Mouse (Mus musculus): ENCODE results near the gene Olfr470. TPM values are rescaled to one million over a fixed set of nuclear protein-coding genes. Genes with fewer than 3 reads are reported as not detected.
"Not testable (repeated sequence)": the region's sequence is repeated elsewhere in the genome, so short reads cannot be mapped to it uniquely, and the experiment has no call there.

Olfr470 gene
- not detected in 2 replicates for polyA plus RNA-seq (2015; fragmentation: Nextera tagmentation; extraction: Ambion mirVana)

DNA sequence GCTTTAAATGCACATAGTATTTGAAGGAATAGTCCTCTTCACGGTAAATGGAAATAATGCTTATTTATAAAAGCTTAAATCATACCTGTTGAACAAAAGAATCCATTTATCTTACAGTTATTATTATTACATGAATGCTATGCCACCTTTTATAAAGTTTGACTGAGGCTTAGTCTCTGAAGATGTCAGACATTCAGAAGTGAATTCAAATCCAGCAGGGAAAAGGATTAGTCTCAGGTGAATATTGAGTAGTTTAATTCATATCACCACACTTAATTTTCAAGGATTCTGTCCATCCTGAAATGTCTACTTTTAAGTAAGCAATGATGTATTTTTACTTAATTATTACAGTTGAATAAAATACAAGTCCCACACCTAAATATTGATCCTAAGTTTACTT, at the start of gene Olfr470:
Gene Olfr470, minus strand, starts transcription at position 101 of the 400 bp plus-strand sequence.
- H3K27ac ChIP-seq (ENCODE audit: low read length); H3K9me3 ChIP-seq (ENCODE audit: low read length); H3K4me3 ChIP-seq (ENCODE audit: low read length); H3K4me2 ChIP-seq (replicated peaks; ENCODE audit: low read depth, low read length); H3K36me3 ChIP-seq (ENCODE audit: insufficient read depth, low read length); H3K9ac ChIP-seq (replicated peaks; ENCODE audit: low read length); H3K27me3 ChIP-seq (ENCODE audit: insufficient read depth, low read length); H3K4me1 ChIP-seq (ENCODE audit: insufficient read depth, low read length); ATAC-seq (ENCODE audit: low FRiP score, low TSS enrichment): not testable (repeated sequence)
- WGBS = 83% methylated on average over 1 of the region's 1 CpGs

DNA sequence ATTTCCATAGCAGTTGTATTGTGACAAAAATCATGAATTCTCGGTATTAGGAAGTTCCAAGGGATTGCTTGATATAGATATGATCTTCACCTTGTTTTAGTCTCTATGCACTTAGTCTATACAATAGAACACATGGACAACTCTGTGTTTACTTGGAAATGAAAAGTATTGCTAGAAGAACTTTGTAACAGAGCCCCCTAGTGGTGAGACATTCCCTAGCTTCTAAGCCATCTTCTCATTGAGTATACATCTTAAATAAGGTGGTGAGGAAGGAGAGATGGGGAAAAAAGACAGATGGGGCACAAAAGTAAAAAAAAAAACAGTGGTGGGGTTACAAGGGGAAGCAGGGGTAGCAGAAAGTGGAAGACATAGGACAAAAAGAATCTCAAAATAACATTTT, 5.6 kb downstream of the Olfr470 start:
- Histone ChIP-seq H3K27ac (ENCODE audit: low read length) (no peak overlapping the region), H3K9ac (replicated peaks; ENCODE audit: low read length) (no peak overlapping the region), H3K4me2 (replicated peaks; ENCODE audit: low read depth, low read length) (no peak overlapping the region), H3K36me3 (ENCODE audit: insufficient read depth, low read length) (no peaks in the 10 kb centered on the region), H3K9me3 (ENCODE audit: low read length) (no peaks in the 10 kb centered on the region), H3K4me3 (ENCODE audit: low read length) (no peak overlapping the region), H3K27me3 (ENCODE audit: insufficient read depth, low read length) (no peaks in the 10 kb centered on the region), H3K4me1 (ENCODE audit: insufficient read depth, low read length) (no peaks in the 10 kb centered on the region)
- 84% methylated on average over 1 of the region's 1 CpGs for WGBS
- ATAC-seq (ENCODE audit: low FRiP score, low TSS enrichment) = no peak

DNA sequence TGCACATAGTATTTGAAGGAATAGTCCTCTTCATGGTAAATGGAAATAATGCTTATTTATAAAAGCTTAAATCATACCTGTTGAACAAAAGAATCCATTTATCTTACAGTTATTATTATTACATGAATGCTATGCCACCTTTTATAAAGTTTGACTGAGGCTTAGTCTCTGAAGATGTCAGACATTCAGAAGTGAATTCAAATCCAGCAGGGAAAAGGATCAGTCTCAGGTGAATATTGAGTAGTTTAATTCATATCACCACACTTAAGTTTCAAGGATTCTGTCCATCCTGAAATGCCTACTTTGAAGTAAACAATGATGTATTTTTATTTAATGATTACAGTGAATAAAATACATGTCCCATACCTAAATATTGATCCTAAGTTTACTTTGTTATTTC, 21.8 kb downstream of the Olfr470 start, which contains the start of gene Olfr469:
Gene Olfr469, minus strand, starts transcription at position 101 of the 400 bp plus-strand sequence.
- H3K9ac ChIP-seq (replicated peaks; ENCODE audit: low read length); H3K36me3 ChIP-seq (ENCODE audit: insufficient read depth, low read length); H3K27ac ChIP-seq (ENCODE audit: low read length); H3K4me2 ChIP-seq (replicated peaks; ENCODE audit: low read depth, low read length); H3K4me3 ChIP-seq (ENCODE audit: low read length); H3K27me3 ChIP-seq (ENCODE audit: insufficient read depth, low read length); H3K4me1 ChIP-seq (ENCODE audit: insufficient read depth, low read length); H3K9me3 ChIP-seq (ENCODE audit: low read length); ATAC-seq (ENCODE audit: low FRiP score, low TSS enrichment): not testable (repeated sequence)

DNA sequence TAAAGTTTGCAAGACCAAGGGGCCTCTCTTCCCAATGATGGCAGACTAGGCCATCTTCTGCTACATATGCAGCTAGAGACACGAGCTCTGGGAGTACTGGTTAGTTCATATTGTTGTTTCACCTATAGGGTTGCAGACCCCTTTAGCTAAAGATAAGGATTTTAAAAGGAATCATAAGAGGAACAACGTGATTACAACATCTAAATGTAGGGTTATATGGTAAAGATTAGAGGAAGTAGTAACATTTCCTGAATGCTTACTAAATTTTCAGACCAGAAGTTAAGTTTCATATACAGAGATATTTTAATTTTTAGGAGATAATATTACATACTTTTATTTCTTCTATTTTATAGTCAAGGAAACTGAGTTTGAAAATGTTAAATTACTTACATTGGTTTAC, 23.4 kb downstream of the Olfr470 start:
- H3K27me3 ChIP-seq (ENCODE audit: insufficient read depth, low read length); H3K4me3 ChIP-seq (ENCODE audit: low read length); H3K4me2 ChIP-seq (replicated peaks; ENCODE audit: low read depth, low read length); H3K9ac ChIP-seq (replicated peaks; ENCODE audit: low read length); H3K9me3 ChIP-seq (ENCODE audit: low read length); H3K4me1 ChIP-seq (ENCODE audit: insufficient read depth, low read length); H3K27ac ChIP-seq (ENCODE audit: low read length); H3K36me3 ChIP-seq (ENCODE audit: insufficient read depth, low read length); ATAC-seq (ENCODE audit: low FRiP score, low TSS enrichment): not testable (repeated sequence)
- 55% methylated on average over 2 of the region's 2 CpGs for WGBS

DNA sequence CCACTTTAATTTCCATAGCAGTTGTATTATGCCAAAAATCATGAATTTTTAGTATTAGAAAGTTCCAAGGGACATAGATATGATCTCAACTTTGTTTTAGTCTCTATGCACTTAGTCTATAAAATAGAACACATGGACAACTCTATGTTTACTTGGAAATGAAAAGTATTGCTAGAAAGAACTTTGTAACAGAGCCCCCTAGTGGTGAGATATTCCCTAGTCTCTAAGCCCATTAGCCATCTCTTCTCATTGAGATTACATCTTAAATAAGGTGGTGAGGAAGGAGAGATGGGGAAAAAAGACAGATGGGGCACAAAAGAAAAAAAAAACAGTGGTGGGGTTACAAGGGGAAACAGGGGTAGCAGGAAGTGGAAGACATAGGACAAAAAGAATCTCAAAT, 27.8 kb downstream of the Olfr470 start:
- ATAC-seq (ENCODE audit: low FRiP score, low TSS enrichment) = no peak
- Histone ChIP-seq H3K9ac (replicated peaks; ENCODE audit: low read length) (no peak overlapping the region), H3K27ac (ENCODE audit: low read length) (no peak overlapping the region), H3K27me3 (ENCODE audit: insufficient read depth, low read length) (no peaks in the 10 kb centered on the region), H3K4me2 (replicated peaks; ENCODE audit: low read depth, low read length) (no peak overlapping the region), H3K9me3 (ENCODE audit: low read length) (no peaks in the 10 kb centered on the region), H3K36me3 (ENCODE audit: insufficient read depth, low read length) (no peaks in the 10 kb centered on the region), H3K4me3 (ENCODE audit: low read length) (no peak overlapping the region), H3K4me1 (ENCODE audit: insufficient read depth, low read length) (no peaks in the 10 kb centered on the region)

DNA sequence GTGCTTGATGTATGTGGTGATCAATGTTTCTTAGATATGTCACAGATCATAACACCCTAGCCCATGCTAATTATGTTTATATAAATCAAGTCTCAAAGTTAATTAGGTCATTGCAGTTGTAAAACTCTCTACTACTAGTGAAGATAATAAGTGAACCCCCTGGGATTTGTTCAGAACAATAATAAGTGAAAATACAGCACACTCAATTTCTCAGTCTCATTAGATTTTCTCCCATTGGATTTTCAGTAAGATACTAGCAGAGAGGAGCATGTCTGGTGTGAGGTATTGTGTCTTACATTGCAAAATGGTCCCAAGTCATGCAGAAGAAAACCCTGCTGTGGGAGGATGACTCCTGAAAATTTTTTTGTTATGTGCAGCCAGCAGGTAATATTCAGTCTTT, 35.3 kb downstream of the Olfr470 start, which contains the start of gene Olfr467:
Gene Olfr467, plus strand, starts transcription at position 301 of the 400 bp plus-strand sequence.
- no peak for ATAC-seq (ENCODE audit: low FRiP score, low TSS enrichment)
- H3K4me3 ChIP-seq (ENCODE audit: low read length) = no peak within 1 kb of the TSS

DNA sequence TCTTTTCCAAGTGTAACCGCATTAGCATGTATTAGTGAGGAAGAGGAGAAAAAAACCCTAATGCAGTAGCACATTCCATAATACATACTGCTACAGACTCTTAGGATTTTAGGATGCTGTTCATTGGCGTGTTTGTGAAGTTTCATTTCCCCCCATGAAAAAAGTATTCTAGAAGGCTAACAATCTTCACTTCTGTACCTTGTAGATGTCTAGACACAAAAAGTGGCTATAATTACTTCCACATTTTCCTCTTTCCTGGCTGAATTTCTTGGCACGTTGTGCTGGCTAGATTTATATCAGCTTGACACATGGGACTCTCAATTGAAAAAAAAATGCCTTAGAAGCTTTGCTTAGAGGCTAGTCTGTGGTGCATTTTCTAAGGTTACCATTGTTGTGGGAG, 45.2 kb downstream of the Olfr470 start:
- Histone ChIP-seq H3K27ac (ENCODE audit: low read length) (no peak overlapping the region), H3K36me3 (ENCODE audit: insufficient read depth, low read length) (no peaks in the 10 kb centered on the region), H3K4me2 (replicated peaks; ENCODE audit: low read depth, low read length) (no peak overlapping the region), H3K27me3 (ENCODE audit: insufficient read depth, low read length) (no peaks in the 10 kb centered on the region), H3K9me3 (ENCODE audit: low read length) (no peaks in the 10 kb centered on the region), H3K4me3 (ENCODE audit: low read length) (no peak overlapping the region), H3K9ac (replicated peaks; ENCODE audit: low read length) (no peak overlapping the region), H3K4me1 (ENCODE audit: insufficient read depth, low read length) (no peaks in the 10 kb centered on the region)
- WGBS = 57% methylated on average over 3 of the region's 3 CpGs
- ATAC-seq (ENCODE audit: low FRiP score, low TSS enrichment) = no peak

More for the DNA sequence above, 35.3 kb downstream of the Olfr470 start, which contains the start of gene Olfr467:
- no peaks in the 10 kb centered on the region for H3K4me1 ChIP-seq (ENCODE audit: insufficient read depth, low read length)
- no peak within 1 kb of the TSS for H3K27ac ChIP-seq (ENCODE audit: low read length)
- H3K36me3 ChIP-seq (ENCODE audit: insufficient read depth, low read length) = no peaks in the 10 kb centered on the region
- H3K9me3 ChIP-seq (ENCODE audit: low read length) = no peaks in the 10 kb centered on the region
- no peaks in the 10 kb centered on the region for H3K27me3 ChIP-seq (ENCODE audit: insufficient read depth, low read length)
- no peak within 1 kb of the TSS for H3K9ac ChIP-seq (replicated peaks; ENCODE audit: low read length)
- no peak within 1 kb of the TSS for H3K4me2 ChIP-seq (replicated peaks; ENCODE audit: low read depth, low read length)

DNA sequence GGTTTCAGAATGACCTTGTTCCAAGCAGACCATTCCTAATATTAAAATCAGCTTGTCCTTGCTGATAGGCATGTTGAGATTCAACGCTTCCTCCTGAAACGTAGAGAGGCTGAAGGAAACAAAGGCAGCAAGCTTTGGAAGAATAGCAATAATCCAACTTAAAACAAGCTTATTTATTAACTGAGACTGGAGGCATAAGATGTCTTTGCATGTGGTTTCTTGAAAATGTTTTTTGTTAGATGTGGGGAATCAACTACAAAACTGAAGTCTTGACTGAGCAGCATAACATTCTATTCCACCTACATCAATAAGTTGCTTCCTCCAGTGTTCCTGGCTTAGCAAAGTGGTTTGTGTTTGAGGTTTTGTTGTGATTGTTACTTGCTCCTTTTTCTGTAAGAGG, 46.2 kb downstream of the Olfr470 start, which contains the start of gene Ovch2:
Gene Ovch2, minus strand, starts transcription at position 101 of the 400 bp plus-strand sequence.
- no peak within 1 kb of the TSS for H3K9ac ChIP-seq (replicated peaks; ENCODE audit: low read length)
- no peak within 1 kb of the TSS for H3K4me2 ChIP-seq (replicated peaks; ENCODE audit: low read depth, low read length)
- no peak within 1 kb of the TSS for H3K27ac ChIP-seq (ENCODE audit: low read length)
- no peaks in the 10 kb centered on the region for H3K9me3 ChIP-seq (ENCODE audit: low read length)
- no peak for ATAC-seq (ENCODE audit: low FRiP score, low TSS enrichment)
- no peak within 1 kb of the TSS for H3K4me3 ChIP-seq (ENCODE audit: low read length)
- no peaks in the 10 kb centered on the region for H3K27me3 ChIP-seq (ENCODE audit: insufficient read depth, low read length)
- H3K4me1 ChIP-seq (ENCODE audit: insufficient read depth, low read length) = no peaks in the 10 kb centered on the region
- 92% methylated on average over 2 of the region's 2 CpGs for WGBS
- H3K36me3 ChIP-seq (ENCODE audit: insufficient read depth, low read length) = no peaks in the 10 kb centered on the region

DNA sequence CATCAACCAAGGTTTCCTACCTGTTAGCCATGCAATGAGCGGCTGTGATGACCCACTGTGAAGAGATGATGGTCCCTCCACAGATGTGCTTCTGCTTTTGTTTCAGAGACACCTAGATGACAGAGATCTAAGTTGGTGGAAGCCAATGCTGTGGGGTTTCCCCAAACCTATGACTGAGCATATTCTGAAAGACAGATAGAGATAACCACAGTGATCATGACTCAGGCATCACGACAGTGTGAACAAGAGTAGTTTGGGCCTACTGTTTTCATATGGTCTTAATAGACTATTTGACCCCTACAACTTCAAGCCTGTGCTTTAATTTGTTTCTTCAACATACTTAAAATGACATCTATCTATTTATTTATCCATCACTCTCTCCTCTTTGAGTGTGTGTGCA, 50.8 kb downstream of the Olfr470 start:
- H3K4me3 ChIP-seq (ENCODE audit: low read length) = no peak overlapping the region
- 77% methylated on average over 2 of the region's 2 CpGs for WGBS
- H3K4me2 ChIP-seq (replicated peaks; ENCODE audit: low read depth, low read length) = no peak overlapping the region
- no peak for ATAC-seq (ENCODE audit: low FRiP score, low TSS enrichment)
- no peaks in the 10 kb centered on the region for H3K36me3 ChIP-seq (ENCODE audit: insufficient read depth, low read length)
- H3K4me1 ChIP-seq (ENCODE audit: insufficient read depth, low read length) = no peaks in the 10 kb centered on the region
- no peak overlapping the region for H3K9ac ChIP-seq (replicated peaks; ENCODE audit: low read length)
- H3K9me3 ChIP-seq (ENCODE audit: low read length) = no peaks in the 10 kb centered on the region
- H3K27me3 ChIP-seq (ENCODE audit: insufficient read depth, low read length) = no peaks in the 10 kb centered on the region
- no peak overlapping the region for H3K27ac ChIP-seq (ENCODE audit: low read length)

Measured in kidney, embryonic 16.5 days (tissue).